In the genomic region with DNA sequence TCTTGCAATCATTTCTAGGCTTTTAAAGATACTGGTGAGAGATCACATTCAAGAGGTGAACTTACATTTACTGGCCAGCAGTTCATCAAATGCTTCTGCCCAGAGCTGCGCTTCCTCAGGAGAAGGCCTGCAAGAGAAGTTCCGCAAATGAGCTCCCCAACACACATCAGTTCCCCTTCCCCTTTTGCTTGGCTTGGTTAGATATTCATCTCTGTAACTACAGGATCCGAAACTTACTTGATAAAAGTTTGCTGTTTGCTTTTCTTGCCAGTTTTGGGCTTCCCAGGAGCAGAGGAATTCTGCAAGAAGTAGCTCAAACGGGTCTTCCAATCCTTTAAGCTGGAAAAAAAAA, we compare ENCODE assay signal across 8 mouse cellular contexts. TPM values are rescaled to one million over a fixed set of nuclear protein-coding genes. Genes with fewer than 3 reads are reported as not detected.
A peak's percentile ranks its signal among the peaks of the same experiment; 100 is the strongest.
DNase-seq lines count a peak whose midpoint lies in the region; ATAC-seq lines count a peak whose summit lies in the region.

No protein-coding gene starts in this region.

- no peaks in the 10 kb centered on the region for H3K27me3 ChIP-seq in kidney, embryonic 16.5 days (ENCODE audit: insufficient read depth, low read length)
- no peaks in the 10 kb centered on the region for H3K27me3 ChIP-seq in embryonic facial prominence, embryonic 15.5 days
- no peaks in the 10 kb centered on the region for H3K27me3 ChIP-seq in intestine, embryonic 16.5 days (replicated peaks; ENCODE audit: control insufficient read depth, insufficient read depth, low read length)
- no peaks in the 10 kb centered on the region for H3K27me3 ChIP-seq in midbrain, embryonic 13.5 days

- no peak for ATAC-seq in kidney, embryonic 16.5 days (ENCODE audit: low FRiP score, low TSS enrichment)
- no peak for ATAC-seq in embryonic facial prominence, embryonic 15.5 days (ENCODE audit: insufficient number of reproducible peaks, low FRiP score, low TSS enrichment, low read depth)
- no peak for ATAC-seq in intestine, embryonic 16.5 days
- no peak for ATAC-seq in midbrain, embryonic 13.5 days

- H3K4me2 ChIP-seq in kidney, embryonic 16.5 days (replicated peaks; ENCODE audit: low read depth, low read length), result peak overlapping the region; percentile 78
- H3K4me2 ChIP-seq in embryonic facial prominence, embryonic 15.5 days (replicated peaks), result peak overlapping the region; percentile 84
- H3K4me2 ChIP-seq in intestine, embryonic 16.5 days (ENCODE audit: low read depth, low read length), result peak overlapping the region; percentile 78
- peak overlapping the region; percentile 87 for H3K4me2 ChIP-seq in midbrain, embryonic 13.5 days (replicated peaks)

- DNase-seq in kidney, adult 18-20 months, result no peak
- DNase-seq in testis, postnatal 14 days (ENCODE audit: low spot score), result no peak
- DNase-seq in cerebellum, adult 11-12 months, result no peak
- no peak for DNase-seq in urinary bladder, postnatal 4 days (ENCODE audit: low spot score in 2 of 2)

- peak overlapping the region; percentile 66 for H3K4me3 ChIP-seq in kidney, embryonic 16.5 days (ENCODE audit: low read length)
- H3K4me3 ChIP-seq in embryonic facial prominence, embryonic 15.5 days (replicated peaks), result peak overlapping the region; percentile 69
- H3K4me3 ChIP-seq in intestine, embryonic 16.5 days (ENCODE audit: low read length), result peak overlapping the region; percentile 77
- peak overlapping the region; percentile 83 for H3K4me3 ChIP-seq in midbrain, embryonic 13.5 days (replicated peaks)

- H3K36me3 ChIP-seq in kidney, embryonic 16.5 days (ENCODE audit: insufficient read depth, low read length), result no peaks in the 10 kb centered on the region
- H3K36me3 ChIP-seq in embryonic facial prominence, embryonic 15.5 days, result peaks cover 6% of the 10 kb centered on the region; the same call in 1 of the 2 replicates
- H3K36me3 ChIP-seq in intestine, embryonic 16.5 days (ENCODE audit: control insufficient read depth, insufficient read depth, low read length), result no peaks in the 10 kb centered on the region
- H3K36me3 ChIP-seq in midbrain, embryonic 13.5 days, result peaks cover 19% of the 10 kb centered on the region

- peaks cover 7% of the 10 kb centered on the region; the same call in 1 of the 2 replicates for H3K4me1 ChIP-seq in kidney, embryonic 16.5 days (ENCODE audit: insufficient read depth, low read length)
- peaks cover 16% of the 10 kb centered on the region for H3K4me1 ChIP-seq in embryonic facial prominence, embryonic 15.5 days
- H3K4me1 ChIP-seq in intestine, embryonic 16.5 days (ENCODE audit: control insufficient read depth, insufficient read depth, low read length), result peaks cover 4% of the 10 kb centered on the region; the same call in 1 of the 2 replicates
- peaks cover 45% of the 10 kb centered on the region for H3K4me1 ChIP-seq in midbrain, embryonic 13.5 days (replicated peaks)

- WGBS in kidney, embryonic 16.5 days, result 58% methylated on average over 4 of the region's 4 CpGs
- 55% methylated on average over 4 of the region's 4 CpGs for WGBS in embryonic facial prominence, embryonic 15.5 days
- 62% methylated on average over 4 of the region's 4 CpGs for WGBS in intestine, embryonic 16.5 days
- 60% methylated on average over 4 of the region's 4 CpGs for whole genome bisulfite sequencing in midbrain, embryonic 13.5 days

- peak overlapping the region; percentile 69; the same call in 1 of the 2 replicates for H3K9ac ChIP-seq in kidney, embryonic 16.5 days (replicated peaks; ENCODE audit: low read length)
- H3K9ac ChIP-seq in embryonic facial prominence, embryonic 15.5 days, result no peak overlapping the region
- H3K9ac ChIP-seq in intestine, embryonic 16.5 days (ENCODE audit: low read depth, low read length), result peak overlapping the region; percentile 76; the same call in 1 of the 2 replicates
- peak overlapping the region; percentile 86 for H3K9ac ChIP-seq in midbrain, embryonic 13.5 days (replicated peaks)

- no peak overlapping the region for H3K27ac ChIP-seq in kidney, embryonic 16.5 days (ENCODE audit: low read length)
- H3K27ac ChIP-seq in embryonic facial prominence, embryonic 15.5 days (replicated peaks), result no peak overlapping the region
- no peak overlapping the region for H3K27ac ChIP-seq in intestine, embryonic 16.5 days (ENCODE audit: low read length)
- H3K27ac ChIP-seq in midbrain, embryonic 13.5 days, result no peak overlapping the region

- H3K9me3 ChIP-seq in kidney, embryonic 16.5 days (ENCODE audit: low read length), result no peaks in the 10 kb centered on the region
- H3K9me3 ChIP-seq in embryonic facial prominence, embryonic 15.5 days (replicated peaks), result no peaks in the 10 kb centered on the region
- H3K9me3 ChIP-seq in intestine, embryonic 16.5 days (ENCODE audit: control insufficient read depth, low read length), result no peaks in the 10 kb centered on the region
- no peaks in the 10 kb centered on the region for H3K9me3 ChIP-seq in midbrain, embryonic 13.5 days

RNA-seq across cellular contexts. Expression of gene Rgs2, which starts 1.3 kb away (rescaled TPM):
- polyA plus RNA-seq in kidney, embryonic 16.5 days (2015; fragmentation: Nextera tagmentation; extraction: Ambion mirVana), result 26.0 and 33.2 TPM in 2 replicates
- polyA plus RNA-seq in embryonic facial prominence, embryonic 15.5 days (2015; fragmentation: Nextera tagmentation; extraction: Ambion mirVana), result 78.8 and 79.9 TPM in 2 replicates
- polyA plus RNA-seq in intestine, embryonic 16.5 days (2015; fragmentation: Nextera tagmentation; extraction: Ambion mirVana), result 46.9 and 50.0 TPM in 2 replicates
- 170 and 177 TPM in 2 replicates for polyA plus RNA-seq in midbrain, embryonic 13.5 days (2015; fragmentation: Nextera tagmentation; extraction: Ambion mirVana)
